Mouse (Mus musculus): Measurements from ENCODE around the gene Ubr3. TPM values are rescaled to one million over a fixed set of nuclear protein-coding genes. Genes with fewer than 3 reads are reported as not detected.
A peak's percentile ranks its signal among the peaks of the same experiment; 100 is the strongest.
"Not testable (repeated sequence)": the region's sequence is repeated elsewhere in the genome, so short reads cannot be mapped to it uniquely, and the experiment has no call there.

Gene Ubr3
- total RNA-seq, 2 experiments from 2014 or later, result 207 to 208 TPM

DNA sequence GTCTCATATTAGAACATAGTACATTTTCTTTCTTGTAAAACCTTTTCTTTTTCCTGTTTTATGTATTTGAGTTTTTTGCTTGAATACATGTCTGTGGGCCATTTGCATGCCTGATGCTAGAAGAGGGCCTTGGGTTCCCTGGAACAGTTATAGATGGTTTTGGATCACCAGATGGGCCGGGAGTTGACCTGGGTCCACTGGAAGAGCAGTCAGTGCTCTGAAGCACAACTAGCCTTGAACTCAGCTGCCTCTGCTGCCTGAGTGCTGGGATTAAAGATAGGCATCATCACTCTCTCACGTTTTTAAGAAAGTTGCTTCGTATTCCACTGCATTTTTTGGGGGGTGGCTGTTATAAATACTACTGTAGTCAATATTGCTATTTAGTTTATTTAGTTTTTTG, 6.5 kb downstream of the Ubr3 start:
- no peak for DNase-seq (ENCODE audit: low spot score)

DNA sequence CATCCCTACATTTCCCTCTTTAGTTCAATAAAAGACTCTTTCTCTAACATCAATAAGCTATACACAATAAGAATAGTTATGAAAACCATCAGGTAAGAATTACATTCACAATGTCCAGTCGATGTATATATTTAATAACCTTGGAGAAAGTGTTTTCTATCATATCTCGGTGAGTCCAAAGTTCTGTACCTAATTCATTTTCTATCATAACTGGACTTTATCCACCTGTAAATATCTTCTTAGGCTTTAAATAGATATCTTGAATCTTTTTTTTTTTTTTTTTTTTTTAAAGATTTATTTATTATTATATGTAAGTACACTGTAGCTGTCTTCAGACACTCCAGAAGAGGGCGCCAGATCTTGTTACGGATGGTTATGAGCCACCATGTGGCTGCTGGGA, 10.3 kb downstream of the Ubr3 start:
- not testable (repeated sequence) for DNase-seq (ENCODE audit: low spot score)

DNA sequence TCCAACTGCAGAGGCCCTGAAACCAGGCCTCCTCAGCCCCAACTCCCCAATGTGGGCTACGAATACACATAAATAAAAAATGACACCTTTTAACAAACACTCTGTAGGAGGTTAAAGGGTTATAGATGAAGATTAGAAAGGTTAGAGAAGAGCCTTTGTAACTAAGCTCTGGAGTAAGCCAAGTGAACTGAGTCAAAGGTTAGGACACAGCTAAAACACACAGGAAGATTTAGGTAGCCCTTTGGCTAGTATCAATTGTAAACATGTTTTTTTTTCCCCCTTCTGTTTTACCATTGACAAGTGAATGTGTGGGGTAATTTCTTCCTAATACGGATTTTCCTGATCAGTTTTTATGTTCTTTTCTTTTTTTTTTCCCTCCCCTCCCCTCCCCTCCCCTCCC, 15.8 kb downstream of the Ubr3 start:
- DNase-seq (ENCODE audit: low spot score), result no peak

DNA sequence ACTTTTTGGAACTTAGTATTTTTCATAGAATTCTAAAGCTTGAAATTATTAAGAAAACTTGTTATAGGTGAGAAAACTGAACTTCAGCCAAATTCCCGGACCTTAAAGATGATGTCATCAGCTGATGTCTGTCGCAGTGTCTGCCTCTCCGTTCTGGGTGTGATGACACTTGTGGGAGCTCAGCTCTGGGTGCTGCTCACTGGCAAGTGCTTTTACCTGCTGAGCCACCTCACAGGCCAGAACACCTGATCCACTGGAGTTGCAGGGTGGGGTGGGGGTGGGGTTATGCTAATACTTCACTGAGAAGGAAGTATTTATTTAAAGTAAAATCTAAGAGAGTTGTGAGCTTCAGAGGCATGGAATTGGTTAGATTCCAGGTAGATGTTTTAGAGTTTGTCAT, 20.3 kb downstream of the Ubr3 start:
- DNase-seq (ENCODE audit: low spot score), result no peak

DNA sequence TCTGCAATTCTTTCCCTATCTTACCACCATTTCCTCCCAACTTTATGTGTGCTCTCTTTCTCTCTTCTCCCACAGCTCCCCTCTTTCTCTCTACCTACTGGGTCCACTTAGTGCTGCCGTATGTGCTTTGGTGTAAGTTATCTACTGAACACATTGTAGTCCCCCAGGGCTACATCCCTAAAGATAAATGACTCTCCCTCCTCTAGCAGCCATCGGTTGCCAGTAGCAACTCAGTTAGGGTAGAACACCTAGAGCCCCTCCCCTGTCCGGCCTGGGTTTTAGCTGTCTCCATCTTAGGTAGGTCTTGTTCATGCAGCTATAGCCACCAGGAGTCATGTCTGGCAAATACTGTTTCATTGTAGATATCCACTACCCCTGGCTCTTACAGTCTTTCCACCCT, 27.9 kb downstream of the Ubr3 start:
- no peak for DNase-seq (ENCODE audit: low spot score)

DNA sequence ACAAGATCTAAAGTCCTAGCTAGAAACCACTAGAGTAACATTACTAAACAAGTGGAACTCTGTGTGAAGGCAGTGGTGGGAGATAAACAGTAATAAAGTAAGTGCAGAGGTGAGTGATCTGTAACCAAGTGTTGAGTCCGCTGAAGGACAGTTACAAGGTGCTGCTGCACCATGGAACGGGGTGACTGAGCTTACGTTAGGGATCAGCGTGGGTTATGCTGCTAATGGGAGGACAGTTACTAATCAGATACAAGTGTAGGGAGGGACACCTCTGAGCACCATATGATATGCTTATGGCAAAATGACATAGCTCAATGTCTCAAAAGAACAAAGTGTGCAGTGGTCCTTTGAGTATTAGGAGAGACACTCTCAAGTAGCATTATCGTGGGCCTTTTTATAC, 39.3 kb downstream of the Ubr3 start:
- no peak for DNase-seq (ENCODE audit: low spot score)

DNA sequence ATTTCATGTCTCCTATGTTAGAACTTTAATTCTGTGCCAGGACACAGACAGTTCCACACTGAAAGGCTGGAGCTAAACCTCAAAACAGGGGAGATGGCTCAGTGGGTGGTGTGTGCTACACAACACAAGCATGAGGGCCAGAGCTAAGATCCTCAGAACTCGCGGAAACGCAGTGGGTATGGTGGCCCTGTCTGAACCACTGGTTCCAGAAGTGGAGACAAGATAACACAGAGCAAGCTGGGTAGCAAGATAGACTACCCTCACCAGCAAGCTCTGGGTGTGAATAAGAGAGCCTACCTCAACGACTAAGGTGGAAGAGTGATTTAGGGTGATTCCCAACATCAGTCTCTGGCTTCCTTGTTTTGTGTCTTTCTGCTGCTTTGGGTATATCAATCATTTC, 42.2 kb downstream of the Ubr3 start:
- no peak for DNase-seq (ENCODE audit: low spot score)

DNA sequence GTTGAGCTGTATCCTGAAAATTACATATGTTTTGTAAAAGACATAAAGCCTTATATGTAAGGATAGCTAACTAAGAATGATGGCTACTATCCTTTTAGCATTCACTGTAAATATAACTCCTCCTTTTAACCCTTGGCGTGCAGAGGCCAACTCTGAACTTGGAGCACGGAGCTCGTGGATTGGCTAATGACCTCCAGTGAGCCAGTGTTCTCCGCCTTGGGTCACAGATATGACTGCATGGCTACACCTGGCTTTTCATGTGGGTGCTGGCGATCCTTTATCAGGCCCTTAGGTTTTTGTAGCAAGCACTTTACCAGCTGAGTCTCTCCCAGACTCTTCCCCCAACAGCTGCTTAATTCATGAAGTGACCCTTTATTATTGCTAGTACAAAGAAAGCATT, 42.6 kb downstream of the Ubr3 start:
- no peak for DNase-seq (ENCODE audit: low spot score)

DNA sequence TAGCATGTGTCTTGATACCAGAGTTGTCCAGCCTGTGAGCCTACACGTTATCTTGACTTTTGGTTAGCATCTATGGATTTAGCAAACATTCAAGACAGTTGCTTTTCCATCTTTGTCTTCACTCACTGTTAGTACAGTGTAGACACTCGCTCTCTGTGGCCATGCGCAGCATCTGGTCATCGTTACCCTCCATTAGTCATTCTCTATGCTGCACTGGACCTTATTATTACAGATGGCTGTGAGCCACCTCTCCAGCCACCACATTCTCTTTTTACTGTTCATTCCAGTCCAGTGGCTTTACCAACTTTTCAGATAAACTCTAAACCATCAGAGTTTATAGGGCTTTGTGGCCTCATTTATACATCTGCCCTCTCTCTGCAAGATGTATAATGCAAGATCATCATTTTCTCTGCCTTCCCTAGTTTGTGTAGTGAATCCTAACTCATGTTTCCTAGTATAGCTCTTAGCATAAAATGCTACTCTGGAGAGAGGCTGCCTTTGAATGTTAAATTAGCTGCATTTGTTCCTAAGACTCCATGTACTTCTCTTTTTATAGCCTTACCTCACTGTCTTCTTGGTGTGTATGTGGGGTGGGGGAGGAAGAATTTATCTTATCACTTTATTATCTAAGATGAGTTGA, 44.5 kb downstream of the Ubr3 start:
- no peak for DNase-seq (ENCODE audit: low spot score)

DNA sequence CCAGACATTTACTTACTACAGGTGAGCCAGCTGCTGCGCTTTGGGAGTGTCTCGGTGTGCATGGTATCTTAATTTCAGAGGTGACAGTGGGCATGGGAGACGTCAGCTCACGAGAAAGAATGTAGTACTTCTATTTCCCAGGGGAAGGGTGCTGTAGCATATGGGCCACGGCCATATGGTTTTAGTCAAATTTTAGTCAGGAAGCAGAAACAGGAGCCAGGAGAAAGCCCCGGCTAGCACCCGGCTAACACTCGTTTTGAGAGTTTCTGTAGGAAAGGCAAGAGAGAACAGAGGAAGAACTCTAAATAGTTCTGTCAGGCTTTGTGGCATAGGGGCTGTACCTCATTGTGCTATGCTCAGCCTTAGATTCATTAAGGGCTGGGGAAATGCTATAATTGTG, 55.8 kb downstream of the Ubr3 start:
- no peak for DNase-seq (ENCODE audit: low spot score)

DNA sequence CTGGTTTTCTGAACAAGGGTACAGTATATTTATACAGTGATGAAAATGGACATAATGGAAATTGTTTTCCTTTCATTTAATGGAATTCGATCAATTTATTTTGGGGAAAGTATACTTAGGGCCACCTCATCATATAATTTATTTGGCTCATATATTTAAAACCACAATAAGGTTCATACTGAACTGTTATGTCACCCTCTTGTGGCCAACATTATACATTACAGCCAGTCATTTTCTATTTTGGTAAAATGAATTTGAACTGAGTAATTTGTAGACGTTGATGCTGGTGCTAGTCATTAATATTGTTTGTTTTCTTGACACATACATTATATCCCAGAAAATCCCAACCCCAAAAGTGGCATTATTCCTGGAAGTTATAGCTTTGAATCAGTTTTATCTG, 58.6 kb downstream of the Ubr3 start:
- DNase-seq (ENCODE audit: low spot score), result peak; percentile 21

DNA sequence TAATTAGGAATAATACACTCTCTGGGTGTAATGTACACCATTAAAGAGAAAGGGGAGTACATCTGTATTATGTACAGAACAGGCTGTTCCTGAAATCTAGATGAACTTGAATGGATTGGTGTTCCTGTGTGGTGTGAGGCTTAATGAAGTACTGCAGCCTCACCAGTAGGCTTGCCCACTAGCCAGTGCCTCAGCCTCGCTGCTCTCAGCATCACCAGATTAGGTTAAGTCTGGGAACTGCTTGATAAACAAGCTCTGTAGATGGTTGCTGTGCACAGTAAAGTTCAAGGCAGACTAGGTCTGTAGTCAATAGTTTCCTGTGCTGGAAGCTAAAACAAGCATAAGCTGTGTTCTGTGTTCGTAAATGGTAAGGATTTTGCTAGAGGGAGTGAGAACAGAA, 60.6 kb downstream of the Ubr3 start:
- DNase-seq (ENCODE audit: low spot score), result no peak

DNA sequence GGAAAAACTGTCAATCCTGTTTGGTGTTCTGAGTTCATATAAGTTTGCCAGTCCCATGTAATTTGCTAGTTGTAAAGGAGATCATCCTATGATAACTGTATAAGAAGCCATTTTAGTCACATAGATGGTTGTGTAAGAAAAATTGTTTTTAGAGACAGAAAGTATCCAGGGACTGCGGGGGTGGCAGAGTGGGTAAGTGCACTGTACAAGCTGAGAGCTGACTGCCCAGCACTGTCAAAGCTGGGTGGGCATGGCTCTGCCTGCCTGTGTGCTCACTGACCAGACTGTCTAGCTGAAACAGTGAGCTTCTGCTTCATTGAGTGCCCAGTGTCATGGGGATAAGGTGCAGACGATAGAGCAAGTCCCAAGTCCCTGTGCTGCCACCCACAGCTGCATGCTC, 77.8 kb downstream of the Ubr3 start:
- no peak for DNase-seq (ENCODE audit: low spot score)

DNA sequence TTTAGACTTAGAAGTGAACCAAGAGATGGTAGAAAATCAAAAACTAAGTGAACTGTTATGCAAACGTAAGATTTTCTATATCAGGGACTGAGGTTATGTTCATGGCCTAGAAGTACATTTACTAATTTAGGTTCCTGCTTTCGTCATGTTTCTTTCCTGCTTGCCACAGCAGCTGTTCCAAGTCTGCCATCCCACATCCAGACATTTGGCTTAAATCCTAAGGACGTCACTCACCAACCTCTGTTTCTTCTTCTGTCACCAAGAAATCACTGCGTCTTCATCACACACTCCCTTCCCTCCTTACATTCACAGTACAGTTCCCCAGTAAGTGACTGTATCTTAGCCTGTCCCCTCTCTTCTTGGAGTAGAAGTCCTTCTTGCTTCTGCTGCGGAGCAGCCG, 92.2 kb downstream of the Ubr3 start:
- DNase-seq (ENCODE audit: low spot score), result no peak

DNA sequence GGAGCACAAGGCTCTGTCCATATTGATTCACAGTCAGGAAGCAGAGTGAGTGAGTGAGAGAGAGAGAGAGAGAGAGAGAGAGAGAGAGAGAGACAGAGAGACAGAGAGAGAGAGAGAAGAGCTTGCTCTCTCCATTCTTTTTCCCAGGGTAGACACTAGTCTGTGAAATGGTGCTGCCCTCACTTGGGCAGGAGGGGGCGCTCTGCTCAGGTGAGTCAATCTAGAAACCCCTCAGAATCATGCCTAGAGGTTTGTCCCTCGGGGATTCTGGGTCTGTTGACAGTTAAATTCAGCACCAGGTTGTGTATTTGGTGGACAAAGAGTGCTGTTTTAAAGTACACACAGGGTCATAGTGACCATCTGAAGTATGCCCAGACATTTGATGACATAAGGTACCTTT, 93.6 kb downstream of the Ubr3 start:
- no peak for DNase-seq (ENCODE audit: low spot score)

DNA sequence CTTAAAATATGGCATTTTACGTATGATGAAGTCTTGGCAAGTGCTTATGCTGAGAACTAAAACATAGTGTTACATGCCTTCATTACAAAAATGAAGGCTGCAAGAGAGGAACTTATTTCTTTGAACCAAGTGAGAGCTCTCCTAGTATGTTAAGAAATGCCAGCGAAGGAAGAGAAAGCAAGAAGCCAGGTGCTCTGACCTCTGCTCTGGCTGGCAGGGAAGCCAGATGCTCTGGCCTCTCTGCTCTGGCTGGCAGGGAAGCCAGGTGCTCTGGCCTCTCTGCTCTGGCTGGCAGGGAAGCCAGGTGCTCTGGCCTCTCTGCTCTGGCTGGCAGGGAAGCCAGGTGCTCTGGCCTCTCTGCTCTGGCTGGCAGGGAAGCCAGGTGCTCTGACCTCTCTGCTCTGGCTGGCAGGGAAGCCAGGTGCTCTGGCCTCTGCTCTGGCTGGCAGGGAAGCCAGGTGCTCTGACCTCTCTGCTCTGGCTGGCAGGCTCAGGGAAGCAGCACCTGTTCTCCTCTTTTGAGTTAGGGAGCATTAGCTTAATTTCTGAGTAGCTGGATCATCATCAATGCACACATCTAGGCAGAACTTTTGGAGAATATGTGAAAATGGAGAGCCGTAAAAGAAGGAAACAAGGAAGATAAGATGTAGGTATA, 97.2 kb downstream of the Ubr3 start:
- peak; percentile 24 for DNase-seq (ENCODE audit: low spot score)

DNA sequence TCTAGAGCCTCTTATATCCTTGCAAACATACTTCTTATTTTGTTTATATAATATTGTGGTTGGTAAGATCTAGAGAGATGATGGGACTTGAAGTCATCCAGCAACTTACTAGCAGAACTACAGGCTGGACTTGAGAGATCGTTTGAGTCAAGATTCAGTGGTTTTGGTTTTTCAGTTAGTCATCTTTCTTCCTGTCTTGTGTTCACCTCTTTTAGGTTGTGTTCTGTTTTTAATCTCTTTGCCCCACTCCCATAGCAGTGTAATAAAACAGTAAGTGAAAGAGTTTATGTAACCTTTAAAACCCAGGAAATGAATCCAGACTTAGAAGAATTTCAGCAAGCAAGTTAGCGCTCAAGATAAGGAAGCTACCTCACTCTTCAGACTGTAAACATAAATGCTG, 97.7 kb downstream of the Ubr3 start:
- no peak for DNase-seq (ENCODE audit: low spot score)

DNA sequence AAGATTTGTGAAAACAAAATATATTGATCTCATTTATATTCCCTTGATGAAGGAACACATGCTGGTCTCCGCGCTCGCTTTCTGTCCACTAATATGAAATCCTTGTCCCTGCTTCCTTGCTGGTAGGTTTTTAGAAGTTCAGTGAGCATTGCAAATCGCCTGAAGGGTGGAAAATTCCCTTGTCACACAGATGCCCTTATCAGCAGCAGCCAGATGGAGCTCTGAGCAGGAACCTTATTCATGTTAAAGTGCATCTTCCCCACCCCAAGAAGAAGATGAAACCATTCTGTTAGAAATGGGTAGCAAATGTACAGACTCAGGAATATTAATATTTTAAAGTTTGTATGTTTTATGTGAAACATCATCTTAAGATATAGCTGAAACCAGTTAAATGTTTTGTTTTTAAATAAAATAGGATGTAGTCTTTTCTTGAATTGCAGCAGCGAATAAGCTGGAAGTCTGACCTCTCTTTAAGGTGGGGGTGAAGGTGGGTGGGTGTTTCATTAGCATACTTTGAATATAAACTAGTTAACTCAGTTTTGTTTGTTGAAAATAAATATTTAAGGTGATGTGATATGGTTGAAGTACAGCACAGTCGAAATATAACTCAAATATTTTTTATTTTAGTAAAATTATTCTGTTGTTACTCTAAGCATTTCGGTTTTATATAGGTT, 102.2 kb downstream of the Ubr3 start:
- DNase-seq (ENCODE audit: low spot score), result no peak

DNA sequence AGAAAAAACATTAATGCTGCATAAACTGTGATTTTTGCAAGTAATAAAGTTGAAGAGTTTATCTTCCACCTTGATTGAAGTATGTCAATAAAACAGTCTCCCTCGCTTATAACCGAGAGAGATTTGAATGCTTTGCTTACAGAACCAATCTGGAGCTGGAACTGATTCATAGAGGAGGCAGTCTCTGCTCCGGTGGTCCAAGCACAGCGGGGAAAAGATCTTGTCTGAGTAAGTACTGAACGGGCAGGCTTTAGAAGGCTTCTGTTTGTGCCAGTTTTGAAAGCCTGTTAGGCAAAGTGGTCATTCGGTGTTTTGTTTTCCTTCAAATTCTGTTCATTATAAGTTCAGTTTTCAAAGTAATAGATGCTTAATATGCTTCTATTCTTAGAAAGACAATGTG, 103.3 kb downstream of the Ubr3 start:
- no peak for DNase-seq (ENCODE audit: low spot score)

DNA sequence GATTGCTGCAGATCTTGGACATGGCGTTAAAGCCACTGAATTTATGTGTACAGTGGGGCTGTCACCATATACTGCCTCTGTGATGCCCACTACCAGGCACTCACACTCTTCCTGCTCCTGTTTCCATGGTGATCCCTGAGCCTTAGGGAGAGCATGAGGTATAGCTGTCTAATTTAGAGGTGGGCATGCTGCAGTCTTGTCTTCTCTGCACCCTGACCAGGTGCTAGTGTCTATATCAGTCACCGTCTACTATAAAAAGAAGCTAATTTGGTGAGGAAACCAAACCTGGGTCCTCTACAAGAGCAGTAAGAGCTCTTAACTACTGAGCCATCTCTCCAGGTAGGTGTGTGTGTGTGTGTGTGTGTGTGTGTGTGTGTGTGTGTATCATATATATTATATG, 109.4 kb downstream of the Ubr3 start:
- DNase-seq (ENCODE audit: low spot score), result no peak

DNA sequence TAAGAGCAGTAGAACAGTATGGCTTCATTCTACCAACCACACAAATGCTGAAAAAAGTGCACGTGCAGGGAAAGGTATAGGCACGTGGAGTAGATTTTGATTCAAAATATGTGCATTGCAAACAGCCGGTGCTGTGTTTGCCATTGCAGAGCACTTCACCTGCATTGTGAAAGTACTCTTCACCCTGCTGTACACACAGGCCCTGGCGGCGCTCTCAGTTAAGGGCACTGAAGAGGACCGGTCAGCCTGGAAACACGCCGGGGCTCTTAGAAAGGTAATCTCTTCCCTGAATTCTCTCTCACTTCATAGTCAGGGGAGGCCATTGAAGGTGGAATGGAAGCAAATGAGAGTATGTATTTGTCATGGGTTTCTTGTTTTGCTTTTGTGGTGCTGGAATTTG, 115.9 kb downstream of the Ubr3 start:
- DNase-seq (ENCODE audit: low spot score), result no peak

DNA sequence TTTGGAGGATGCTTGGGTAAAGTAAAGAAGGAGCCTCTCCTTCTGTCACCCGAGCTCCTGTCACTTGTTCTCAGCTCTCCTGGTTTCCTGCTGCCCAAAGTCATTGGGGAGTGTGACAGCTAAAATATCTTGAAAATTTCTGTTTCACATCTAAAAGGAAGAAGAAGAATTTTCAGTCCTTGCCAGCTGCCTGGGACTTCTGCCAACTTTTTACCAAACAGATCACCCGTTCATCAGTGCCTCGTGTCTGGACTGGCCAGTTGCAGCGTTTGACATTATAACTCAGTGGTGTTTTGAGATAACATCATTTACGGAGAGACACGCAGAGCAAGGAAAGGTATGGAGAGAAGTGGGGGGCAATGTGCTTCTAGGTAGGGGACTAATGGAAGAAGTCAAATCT, 121.2 kb downstream of the Ubr3 start:
- DNase-seq (ENCODE audit: low spot score), result no peak

DNA sequence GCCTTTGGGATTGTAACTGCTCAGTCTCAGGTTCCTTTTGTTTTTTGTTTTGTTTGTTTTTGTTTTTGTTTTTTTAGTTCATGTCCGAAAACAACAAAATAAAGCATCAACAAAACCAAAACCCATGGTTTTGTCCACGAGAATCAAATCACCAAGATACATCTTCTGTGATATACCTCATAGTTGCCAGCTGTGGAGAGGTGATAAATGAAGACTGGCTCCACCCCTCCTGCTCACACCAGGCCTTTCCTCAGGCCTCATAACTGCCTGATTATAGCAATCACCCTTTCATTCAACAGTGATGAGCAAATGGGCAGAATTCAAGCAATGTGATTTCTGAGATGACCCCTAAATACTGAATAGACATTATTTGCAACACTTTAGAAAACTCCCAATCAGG, 127.4 kb downstream of the Ubr3 start:
- DNase-seq (ENCODE audit: low spot score), result no peak
